Mouse (Mus musculus) spleen, adult 10 weeks (tissue): ENCODE data around the gene Kdm4a. TPM values are rescaled to one million over a fixed set of nuclear protein-coding genes. Genes with fewer than 3 reads are reported as not detected.

Experiments
- polyA plus RNA-seq: library from polyadenylated mRNA; stranded (reverse); fragments of 350-450 nt; fragmentation: Illumina TruSeq; extraction: RNeasy Lipid Tissue Mini Kit (QIAGEN cat#74804); gene quantifications from one replicate; pipeline ENCODE4 v1.2.3, GENCODE M21; 2015; ENCODE audit warnings: low replicate concordance; ENCODE audit not compliant: insufficient read depth

The Kdm4a gene
- polyA plus RNA-seq = 32.2 TPM

GRCm38 (mm10) chr4:118179467-118180300, at the start of gene Kdm4a:
TSS of gene Kdm4a (minus strand) at chr4:118180043.

GRCm38 (mm10) chr4:118134485-118135365, 45.1 kb downstream of the Kdm4a start, which contains the start of gene St3gal3:
TSS of gene St3gal3 (minus strand) at chr4:118134914.

Other genes with a start within 250 kb of the Kdm4a start
- 5.5 TPM for gene St3gal3, start 45.1 kb downstream of the Kdm4a start, polyA plus RNA-seq
- gene Ptprf, start 111.4 kb upstream of the Kdm4a start, polyA plus RNA-seq = 1.7 TPM
- gene Szt2, start 229.2 kb upstream of the Kdm4a start, polyA plus RNA-seq = 22.7 TPM
- gene Med8, start 229.3 kb upstream of the Kdm4a start, polyA plus RNA-seq = 85.4 TPM
- gene Elovl1, start 248.1 kb upstream of the Kdm4a start, polyA plus RNA-seq = 86.9 TPM